Mouse (Mus musculus) liver, adult 2 months (tissue): ENCODE data around the gene Gm11992.

Source experiments
- CTCF ChIP-seq: fragments of 200-500 bp; IDR thresholded peaks from 2 replicates; pipeline ENCODE4 v1.5.1; 2011; ENCODE audit warnings: low read depth, low read length, control low read depth
- POLR2A ChIP-seq: fragments of 200-500 bp; IDR thresholded peaks from 2 replicates; pipeline ENCODE4 v1.6.1; 2011; ENCODE audit warnings: low read length, control low read depth; ENCODE audit not compliant: insufficient read depth; ENCODE audit errors: extremely low read depth

DNA sequence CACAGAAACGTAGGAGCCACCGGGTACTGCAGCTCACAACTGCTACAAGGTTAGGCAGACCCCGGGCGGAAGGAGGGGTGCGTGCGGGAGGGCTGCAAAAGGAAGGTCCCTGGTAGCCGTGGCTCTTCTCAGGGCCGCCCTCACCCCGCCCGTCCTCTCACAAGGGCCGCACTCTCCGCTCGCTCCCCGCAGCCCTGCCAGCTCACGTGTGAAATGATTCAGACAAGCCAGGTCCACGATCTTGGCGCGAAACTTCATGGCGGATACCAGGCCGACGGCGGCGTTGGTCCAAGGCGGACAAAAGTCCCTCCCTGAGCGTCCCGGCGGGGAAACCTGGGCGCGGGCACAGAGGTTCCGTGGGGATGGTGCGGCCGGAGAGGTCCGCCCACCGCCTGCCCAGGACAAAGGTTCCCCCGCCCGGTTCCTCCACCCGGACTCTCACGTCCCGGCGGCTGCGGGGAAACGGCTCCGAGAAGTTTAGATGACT is 37.5 kb upstream of the Gm11992 start, which contains the start of gene Hus1:
- TF ChIP-seq CTCF (no peak), POLR2A (peak; percentile 63)
